Mouse (Mus musculus): ENCODE results near the gene Ncam1.

The Ncam1 gene

DNA sequence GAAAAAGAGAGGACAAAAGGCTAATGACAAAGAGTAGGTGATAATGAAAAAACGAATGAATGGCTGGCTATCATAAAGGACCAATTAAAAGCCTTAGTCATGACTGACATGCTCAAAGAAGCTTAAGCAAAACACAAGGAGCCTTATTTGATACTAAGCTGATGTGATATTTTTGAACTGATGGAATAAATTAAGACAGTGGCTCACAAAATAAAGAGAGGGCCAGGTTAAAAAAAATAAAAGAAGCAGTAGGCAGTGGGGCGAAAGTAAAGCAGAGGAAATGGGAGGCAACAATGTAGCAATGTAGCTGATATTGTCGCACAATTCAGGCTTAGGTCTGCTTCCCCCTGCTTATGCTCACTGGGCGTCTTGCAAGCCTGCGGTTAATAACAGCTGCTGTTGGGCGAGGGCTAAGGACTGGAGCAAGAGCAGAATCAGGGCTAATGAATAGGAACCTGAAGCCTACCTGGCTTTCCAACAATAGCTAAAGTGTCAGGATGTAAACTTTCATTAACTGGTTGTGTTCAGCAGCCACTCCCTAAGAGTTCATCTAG lies 126.0 kb downstream of the Ncam1 start:
- DNase-seq = no peak

DNA sequence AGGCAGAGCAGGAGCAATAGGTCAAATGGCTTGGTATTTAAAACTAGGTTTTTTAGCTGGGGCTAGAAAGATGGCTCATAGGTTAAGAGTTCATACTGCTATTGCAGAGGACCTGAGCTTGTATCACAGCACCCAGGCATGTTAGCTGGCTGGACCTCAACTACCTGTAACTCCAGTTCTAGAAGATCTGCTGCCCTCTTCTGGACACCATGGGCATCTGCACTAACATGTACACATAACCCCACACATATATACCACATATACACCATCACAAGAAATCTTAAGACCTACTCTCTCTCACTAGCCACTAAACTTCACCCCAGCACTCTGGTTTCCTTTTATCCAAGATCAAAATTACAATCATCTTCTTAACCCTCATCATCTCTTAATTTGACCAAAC lies 131.7 kb downstream of the Ncam1 start:
- DNase-seq = peak; percentile 12

DNA sequence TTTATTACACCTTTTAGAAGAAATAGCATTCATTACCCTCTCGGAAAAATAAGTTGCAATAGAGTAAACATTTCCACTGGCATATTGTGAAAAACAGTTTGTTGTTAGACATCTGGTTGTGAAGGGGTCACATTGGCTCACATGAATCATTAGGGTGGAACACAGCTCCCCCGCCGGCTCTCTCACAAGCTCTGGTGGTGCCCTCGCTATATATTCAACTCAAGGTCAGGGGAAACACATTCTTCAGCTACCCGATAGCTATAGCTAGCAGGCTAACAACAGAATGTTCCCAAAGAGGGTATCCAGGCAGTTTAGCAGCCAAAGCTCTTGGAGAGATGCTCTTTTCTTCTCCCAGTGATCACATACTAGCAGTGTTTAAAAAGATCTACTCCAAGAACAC lies 133.4 kb downstream of the Ncam1 start:
- DNase-seq = peak; percentile 49

DNA sequence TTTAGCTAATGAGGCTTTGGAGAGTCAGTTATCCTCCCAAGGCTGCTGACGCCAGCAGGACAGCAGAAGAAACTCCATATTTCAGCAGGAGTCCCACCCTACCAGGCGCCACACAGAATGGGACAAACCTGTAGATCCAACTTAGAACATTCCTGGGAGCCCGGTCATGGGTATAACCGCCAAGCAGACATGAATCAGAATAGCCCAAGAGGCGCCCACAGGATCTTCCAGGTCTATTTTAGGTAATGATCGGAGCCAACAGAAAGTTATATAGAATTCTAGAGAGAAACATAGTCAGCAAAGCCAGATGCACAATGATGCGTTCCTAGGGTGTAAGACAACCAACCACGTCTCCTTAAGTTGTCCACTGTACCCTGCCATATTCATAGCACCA lies 134.8 kb downstream of the Ncam1 start:
- peak; percentile 55 for DNase-seq

DNA sequence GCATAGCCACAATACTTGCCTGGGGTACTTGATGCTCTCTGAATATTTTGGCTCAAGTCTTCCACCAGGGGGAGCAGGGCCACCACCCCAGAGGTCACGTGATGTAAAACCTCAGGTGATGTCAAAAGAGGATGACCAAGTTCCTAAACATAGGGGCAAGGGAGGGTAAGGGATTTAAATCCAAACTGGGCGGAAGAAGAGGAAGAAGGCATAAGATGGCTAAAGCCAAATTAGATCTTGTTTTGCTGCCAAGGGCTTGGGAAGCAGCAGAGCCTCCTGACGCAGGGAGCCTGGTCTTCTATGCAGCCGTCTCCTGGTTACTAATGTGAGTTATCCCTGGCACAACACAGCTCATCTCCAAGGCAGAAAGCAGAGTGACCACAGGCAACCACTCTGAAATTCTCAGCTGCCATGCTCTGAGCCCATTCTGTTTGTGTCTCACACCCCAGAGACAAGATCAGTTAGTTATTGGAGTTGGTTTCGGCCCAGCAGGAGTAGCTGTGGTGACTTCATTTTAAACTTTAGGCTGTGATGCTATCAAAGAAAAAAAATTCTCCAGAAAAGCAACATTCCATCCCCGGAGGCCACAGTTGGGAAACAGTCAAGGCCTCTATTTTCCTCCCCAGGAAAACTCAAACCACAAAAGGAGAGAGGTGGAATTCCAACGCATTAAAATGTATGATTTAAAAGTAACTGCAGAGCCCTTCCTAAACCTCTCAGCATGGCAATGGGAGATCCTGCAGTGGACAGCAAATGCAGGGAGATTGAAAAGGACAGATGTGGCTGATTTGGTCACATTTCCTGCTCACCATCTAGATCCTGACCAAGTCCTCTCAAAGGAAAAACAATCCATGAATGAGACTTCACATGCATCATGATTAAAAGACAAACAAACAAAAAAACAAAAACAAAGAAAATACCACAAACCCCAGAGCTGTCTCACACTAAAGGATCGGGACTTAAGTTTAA lies 135.5 kb downstream of the Ncam1 start:
- peak; percentile 65 for DNase-seq

DNA sequence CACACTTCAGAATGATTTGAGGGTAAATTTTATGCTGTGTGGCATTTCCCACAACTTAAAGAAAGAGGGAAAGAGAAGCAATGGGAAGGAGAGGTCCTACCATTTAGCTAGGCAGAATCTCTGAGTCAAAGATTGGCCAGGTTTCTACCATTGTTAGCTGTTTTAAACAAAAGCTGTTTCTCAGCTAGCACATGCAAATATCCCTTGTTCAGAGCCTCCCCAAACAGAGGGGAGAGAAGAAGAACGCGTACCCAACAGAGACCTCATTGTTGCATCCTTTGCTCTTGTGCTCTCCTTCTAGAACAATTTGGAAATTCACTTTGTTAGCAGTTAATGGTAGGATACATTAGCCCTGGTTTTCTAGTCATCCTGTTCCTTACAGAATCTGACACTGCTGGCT lies 137.2 kb downstream of the Ncam1 start:
- no peak for DNase-seq

DNA sequence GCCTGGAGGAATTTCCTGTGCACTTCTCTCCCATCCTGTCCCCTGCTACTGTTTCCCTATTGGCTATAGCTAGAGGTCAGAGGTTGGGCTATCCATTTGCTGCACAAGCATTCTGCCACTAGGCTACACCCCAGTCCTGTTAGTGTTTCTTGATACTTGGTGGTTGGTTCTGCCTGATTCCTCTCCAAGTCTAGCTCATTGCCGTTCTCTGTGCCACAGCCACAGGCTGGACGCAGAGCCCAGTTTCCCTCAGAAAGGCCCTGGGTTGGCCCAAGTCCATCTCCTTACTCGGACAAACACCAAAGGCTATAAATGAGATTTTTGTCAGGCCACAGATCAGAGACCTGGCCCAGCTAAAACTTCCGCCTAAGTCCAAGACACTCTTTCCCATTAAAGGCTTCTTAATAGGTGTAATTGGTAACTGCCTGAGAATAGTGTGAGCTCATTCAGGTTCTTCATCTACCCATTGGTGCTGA lies 140.3 kb downstream of the Ncam1 start:
- DNase-seq = peak; percentile 43

DNA sequence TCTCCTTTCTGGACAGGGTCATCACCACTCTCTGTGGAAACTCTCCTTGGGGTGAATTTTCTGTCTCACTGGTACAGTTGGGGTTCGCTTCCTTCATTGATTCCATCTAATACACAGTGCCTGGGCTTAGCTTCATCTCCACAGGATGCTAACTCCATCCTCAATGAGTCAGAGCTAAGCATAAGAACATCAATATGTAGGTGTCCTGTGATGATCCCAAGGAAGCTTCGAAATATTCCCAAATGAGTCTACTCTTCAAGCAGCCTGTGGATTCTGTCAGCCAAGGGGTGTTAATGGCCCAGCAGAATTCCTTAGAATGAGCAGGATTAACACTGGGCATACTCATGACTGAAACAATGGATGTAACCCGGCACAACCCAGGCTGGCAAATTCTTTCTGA lies 144.3 kb downstream of the Ncam1 start:
- DNase-seq = peak; percentile 11

DNA sequence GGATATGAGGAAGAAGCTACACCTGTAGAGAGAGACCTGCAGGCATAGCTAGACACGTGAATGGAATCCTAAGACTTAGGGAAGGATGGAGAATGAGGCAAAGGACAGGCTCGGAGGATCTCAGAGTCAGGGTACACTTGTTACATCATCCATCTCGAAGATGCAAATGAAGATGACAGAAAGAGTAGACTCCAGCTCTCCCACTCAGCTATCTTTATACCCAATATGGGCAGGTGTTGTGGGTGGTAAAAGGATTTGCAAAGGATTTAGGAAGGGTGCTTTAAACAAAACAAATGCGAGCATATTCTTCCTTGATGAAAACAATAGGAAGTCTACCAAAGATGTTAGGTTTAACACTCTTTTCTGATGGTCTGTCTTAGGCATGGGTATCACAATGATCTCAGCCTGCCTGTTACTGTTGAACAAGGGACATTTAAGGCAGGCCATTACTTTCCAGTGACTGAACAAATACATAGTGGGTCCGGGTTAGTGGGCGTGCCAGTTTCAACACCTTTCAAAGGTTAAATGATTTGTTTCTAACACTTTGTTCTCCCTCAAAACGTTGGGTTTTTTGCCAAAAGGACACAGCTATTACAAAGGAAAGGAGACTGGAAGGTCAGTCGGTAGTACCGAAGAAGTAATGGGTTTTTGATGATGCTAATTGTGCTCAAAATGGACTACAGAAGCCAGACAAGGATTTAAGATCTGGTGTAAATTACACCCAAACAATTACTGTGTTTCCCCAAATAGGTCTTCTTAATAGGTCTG lies 145.1 kb downstream of the Ncam1 start:
- peak; percentile 58 for DNase-seq

DNA sequence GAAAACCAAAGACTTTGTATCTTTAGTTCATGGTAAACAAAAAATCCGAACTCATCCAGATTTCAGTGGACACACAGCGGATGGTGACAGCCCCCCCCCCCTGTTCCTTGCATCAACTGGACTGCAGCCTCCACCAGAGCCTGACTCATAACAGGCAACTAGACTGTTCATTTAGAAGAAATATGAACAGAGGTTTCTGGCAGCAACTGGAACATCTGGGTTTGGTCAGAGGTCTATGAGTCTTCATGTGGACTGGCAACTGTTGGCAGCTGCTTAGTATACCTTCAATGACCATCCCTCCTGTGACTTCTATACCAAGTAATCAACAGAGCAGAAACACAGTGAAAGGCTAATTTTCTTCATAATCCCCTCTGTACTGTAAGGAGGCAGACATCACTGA lies 154.4 kb downstream of the Ncam1 start:
- DNase-seq = peak; percentile 1

DNA sequence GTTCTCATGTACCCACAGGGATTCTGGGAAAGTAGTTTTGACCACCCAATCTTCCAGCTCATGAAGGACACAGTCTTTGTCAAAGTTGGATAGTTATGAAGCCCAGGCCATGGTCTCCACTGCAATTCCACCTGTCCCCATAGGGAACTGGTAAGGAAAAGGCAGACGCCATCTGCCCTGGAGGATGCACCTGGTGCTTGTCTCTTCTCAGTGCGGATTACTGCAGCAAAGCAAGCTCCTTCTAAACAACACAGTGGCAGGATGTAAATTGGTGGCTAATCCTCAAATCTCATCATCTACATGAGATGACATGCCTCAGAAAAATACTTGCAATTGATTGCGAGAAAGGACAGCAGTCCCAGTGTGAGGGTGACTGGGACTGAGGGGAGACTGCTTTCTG lies 158.0 kb downstream of the Ncam1 start:
- DNase-seq = no peak

DNA sequence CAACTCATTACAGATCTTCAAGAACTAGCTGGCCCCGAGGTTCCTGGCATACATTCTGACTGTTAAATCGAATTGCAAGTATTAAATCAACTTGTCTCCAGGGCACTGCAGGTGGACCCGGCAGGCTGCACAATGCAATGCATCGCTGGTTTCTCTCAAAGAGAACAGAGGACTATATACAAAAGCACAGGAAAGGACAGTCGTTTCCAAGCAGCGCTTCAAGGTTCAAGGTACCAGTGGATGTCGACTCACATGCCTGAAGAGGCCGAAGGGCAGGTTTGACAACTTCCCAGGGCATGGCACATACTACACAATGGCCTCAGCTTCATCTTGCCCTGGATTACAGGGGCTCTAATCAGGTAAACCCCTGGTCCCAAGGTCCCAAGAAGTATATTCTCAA lies 158.6 kb downstream of the Ncam1 start:
- no peak for DNase-seq

DNA sequence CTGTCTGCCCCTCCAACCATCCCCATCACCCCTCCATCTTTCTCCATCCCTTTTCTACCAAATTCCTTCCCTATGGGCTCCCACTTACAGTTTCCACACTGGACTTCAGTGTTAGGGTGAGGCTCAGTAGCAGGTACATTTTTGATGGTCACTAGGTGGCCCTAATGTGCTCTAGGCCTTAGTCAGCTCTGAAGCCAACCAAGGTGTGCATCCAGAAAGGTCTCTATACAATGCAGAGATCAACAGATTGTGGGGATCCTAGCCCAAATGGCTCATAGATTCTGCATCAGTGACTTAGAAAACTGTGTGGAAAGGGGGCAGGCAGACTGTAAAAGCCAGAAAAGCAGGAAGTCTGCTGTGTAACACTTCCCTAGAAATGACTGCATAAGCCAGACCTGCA lies 160.8 kb downstream of the Ncam1 start:
- DNase-seq = no peak

DNA sequence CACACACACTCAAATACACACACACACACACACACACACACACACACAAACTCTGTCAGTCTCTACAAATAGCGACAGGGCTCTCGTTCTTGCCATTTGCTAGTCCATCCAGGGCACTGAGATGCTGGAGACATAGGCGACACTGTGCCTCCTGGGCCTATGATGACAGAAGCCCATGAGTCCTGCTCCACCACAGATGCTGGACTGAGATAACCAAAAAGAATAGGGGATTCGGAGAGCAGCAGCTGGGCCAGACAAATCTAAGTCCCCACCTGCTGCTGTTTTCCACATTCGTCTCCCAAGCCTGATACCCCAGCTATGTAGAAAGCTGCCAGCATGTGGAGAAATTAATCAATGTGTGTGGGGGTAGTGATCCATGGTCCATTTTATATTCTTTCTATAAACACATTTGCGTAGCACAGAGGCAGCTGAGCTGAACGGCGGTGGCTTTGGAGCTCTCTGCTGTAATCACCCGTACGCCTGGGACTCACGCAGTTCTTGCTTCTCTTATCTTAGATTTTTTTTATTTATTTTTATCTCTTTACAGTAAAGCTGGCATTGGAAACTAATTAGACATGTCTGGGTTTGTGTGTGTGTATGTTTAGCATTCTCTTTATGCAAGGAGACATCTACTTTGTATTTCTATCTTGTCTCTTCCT lies 162.9 kb downstream of the Ncam1 start:
- no peak for DNase-seq

DNA sequence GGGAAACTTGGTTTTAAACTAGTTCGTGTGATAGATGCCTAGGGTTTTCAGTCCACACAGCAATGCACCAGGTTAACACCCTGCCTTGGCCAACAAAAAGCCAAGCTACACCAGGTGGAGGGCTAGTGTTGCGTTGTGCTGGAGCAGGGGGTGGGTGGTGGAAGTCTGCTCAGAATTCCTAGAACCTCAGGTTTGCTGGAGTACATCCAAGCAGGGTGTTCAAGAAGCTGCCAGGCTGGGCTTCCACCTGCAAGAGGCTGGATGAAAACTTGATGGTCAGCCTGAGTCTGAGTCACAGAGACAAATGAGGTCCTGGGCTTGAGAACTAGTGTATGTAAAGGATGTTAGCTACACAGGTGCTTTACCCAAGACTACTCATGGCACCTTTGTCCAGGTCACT lies 166.1 kb downstream of the Ncam1 start:
- peak; percentile 60 for DNase-seq

DNA sequence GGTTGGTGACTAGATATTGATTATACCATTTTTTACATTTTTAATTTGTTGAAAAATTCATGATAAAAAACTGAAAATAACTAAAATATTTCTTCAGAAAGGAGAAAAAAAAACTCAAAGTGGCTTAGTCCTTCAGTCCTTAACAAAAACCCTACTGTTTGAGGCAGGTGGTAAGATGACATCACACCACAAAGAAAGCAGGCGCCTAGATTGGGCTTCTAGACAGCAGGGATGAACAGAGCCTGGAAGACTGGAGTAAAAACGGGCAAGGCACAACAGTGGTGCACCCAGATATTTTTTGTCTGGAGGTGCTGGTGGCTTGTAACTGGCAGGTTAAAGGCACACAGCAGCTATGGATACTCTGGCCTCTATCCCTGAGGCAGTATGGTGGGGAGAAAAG lies 168.4 kb downstream of the Ncam1 start:
- DNase-seq = peak; percentile 34

DNA sequence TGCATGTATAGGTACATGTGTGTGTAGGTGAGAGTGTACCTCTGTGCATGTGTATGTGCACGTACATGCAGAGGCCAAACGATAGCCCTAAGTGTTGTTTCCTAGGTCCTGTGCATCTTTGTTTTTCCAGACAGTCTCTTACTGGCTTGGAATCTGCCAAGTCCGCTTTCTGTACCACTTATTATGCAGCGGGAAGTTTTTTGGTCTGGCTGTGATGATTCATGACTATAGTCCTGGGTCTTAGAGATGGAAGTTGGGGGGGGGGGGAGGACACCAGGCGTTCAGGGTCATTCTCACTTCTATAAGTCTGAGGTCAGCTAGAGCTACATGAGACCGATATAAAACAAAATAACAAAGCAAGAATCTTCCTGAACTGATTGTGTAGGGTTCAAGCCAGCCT lies 173.8 kb downstream of the Ncam1 start:
- peak; percentile 37 for DNase-seq

DNA sequence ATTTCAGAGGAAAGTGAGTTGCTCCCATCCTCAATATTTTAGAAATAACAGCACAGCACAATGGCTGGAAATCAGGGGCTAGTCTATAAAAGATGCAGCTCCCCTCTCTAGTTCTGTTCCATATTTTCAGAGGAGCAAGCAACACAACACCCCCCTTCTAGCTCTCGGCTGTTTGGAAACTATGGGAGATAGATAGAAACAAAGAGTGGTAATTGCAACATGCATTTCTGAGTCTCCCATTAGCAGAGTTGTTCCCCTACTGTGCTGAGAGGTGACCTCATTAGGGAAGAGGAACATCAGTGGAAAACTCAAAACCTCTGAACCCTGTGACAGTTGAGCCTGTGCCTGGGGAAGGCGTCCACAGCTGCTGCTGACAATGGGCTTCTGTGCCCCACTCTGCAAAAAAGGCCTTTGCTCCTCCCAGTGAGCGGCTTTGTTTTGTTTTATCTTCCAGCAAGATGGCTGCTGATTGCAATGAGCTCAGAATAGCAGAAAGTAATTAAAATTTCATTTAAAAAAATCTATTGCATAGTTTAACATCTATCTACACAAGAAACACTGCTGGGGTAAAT lies 174.7 kb downstream of the Ncam1 start:
- DNase-seq = peak; percentile 45

DNA sequence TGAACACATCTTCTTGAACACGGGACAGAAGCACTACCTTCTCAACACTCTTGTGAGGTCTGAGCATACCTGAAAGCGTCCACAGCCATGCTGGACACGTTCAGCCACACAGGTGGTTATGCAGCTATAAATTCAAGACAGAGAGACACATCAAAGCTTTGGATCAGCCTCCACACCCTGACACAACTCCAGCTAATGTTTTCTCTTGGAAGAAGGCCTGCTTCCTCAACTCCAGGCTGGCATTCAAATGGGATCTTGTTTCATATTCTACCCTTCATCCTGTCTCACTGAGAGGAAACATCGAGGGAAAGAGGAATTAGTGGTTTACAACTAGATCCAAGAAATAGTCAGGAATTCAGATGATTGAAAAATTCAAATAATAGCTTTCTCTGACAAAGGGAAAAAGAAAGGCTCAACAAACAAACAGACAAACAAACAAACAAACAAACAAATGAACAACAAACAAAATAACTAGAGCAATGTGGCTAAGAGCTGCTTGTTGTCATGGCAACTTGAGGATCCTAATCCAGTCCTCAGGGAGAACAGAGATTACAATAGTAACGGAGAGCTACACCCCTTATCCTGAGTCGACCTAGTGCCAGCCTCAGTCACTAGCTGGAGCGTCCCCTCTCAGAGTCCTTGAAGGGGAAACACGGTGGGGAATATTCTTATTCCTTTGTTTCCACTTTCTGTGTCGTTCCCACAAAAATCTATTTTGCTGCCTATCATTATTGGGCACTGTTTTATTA lies 175.6 kb downstream of the Ncam1 start:
- peak; percentile 12 for DNase-seq

DNA sequence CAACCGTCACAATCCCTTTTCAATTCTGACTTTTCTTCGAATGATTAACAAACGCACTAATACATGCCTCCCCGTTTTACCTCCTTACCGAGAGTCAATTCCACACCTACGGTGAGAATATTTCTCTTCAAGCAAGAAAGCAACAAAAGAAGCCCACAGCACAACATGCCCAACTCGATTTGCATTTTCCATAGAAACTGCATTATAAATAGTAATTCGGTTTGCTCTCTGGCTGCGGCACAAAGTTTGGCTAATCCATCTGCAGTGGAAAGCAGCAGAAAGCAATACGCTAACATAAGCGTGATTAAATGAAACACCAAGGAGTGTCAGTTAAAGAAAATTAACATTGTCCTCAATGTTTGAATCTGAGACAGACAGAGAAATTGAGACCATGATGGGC lies 177.0 kb downstream of the Ncam1 start:
- DNase-seq = peak; percentile 16

DNA sequence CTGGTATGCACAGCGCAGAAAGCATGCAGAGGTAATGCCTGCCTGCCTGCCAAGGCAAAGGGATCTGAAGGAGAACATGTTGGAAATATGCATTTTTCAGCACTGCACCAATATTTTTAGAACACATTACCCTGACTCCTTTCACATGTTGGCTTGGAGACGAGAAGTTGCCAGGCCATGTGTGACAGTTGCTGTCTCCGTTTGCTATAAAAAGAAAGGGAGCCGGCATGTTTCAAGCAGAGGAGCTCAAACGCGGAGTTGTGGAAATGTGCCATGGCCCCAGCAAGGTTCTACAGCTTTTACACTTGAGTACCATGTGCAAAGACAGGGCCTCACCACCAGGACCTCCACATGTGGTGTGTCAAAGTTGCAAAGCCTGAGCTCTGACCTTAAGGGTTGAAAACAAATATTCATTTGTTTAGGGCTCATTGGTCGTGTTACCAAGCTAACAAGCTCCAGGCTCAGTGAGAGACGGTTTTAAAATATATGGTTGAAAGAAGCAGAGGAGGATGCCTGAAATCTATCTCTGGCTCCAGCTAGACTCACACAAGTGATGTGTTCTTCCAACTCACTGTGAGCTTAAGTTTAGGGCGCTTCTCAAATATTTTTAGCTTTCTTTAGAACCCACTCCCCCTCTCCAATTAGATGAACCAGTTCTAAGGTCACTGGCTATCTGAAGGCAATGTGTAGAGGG lies 179.9 kb downstream of the Ncam1 start:
- DNase-seq = peak; percentile 64

Data from heart, adult 11 months (tissue).